Mouse (Mus musculus): ENCODE results near the gene Zc2hc1c.

- TF ChIP-seq CTCF (IDR thresholded peaks at IDR 0.05; ENCODE audit: insufficient read depth, low read length), result no peak
- no peak for TF ChIP-seq POLR2A (IDR thresholded peaks at IDR 0.05; ENCODE audit: borderline replicate concordance, extremely low read depth, low read depth, low read length)
Measured at GRCm38 (mm10) chr12:85303256-85303655, 14.9 kb downstream of the Zc2hc1c start.

Measured in lung, adult 2 months (tissue).